Mouse (Mus musculus) neural tube, embryonic 14.5 days (tissue): ENCODE data around the gene Carns1. TPM values are rescaled to one million over a fixed set of nuclear protein-coding genes. Genes with fewer than 3 reads are reported as not detected.

ENCODE experiments used
- ATAC-seq: fragments of 200-750 bp; cut with Nextera tagmentation; 2 replicates; pipeline ENCODE4 v1.8.0; 2017; ENCODE audit warnings: low read depth, mild to moderate bottlenecking, moderate TSS enrichment, moderate library complexity
- H3K27ac ChIP-seq: fragments of 300-500 bp; sonication (generic); 2 replicates; pipeline ENCODE4 v1.5.1; 2014; ENCODE audit warnings: low read depth, mild to moderate bottlenecking, control low read depth, low read length, moderate library complexity, mixed read lengths
- H3K27me3 ChIP-seq: fragments of 300-500 bp; sonication (generic); 2 replicates; pipeline ENCODE4 v1.6.1; 2014; ENCODE audit warnings: low read length; ENCODE audit not compliant: control insufficient read depth, insufficient read depth
- H3K36me3 ChIP-seq: fragments of 300-500 bp; sonication (generic); 2 replicates; pipeline ENCODE4 v1.6.1; 2014; ENCODE audit warnings: low read length, mixed read lengths; ENCODE audit not compliant: control insufficient read depth, insufficient read depth
- H3K4me1 ChIP-seq: fragments of 300-500 bp; sonication (generic); 2 replicates; pipeline ENCODE4 v1.6.1; 2014; ENCODE audit warnings: low read length; ENCODE audit not compliant: control insufficient read depth, insufficient read depth
- H3K4me2 ChIP-seq: fragments of 300-500 bp; sonication (generic); 2 replicates; pipeline ENCODE4 v1.6.1; 2014; ENCODE audit warnings: mild to moderate bottlenecking, low read depth, low read length, control low read depth
- H3K4me3 ChIP-seq: fragments of 300-500 bp; sonication (generic); 2 replicates; pipeline ENCODE4 v1.5.1; 2014; ENCODE audit warnings: low read depth, low read length, control low read depth, mixed read lengths
- H3K9ac ChIP-seq: fragments of 300-500 bp; sonication (generic); replicated peaks from 2 replicates; pipeline ENCODE4 v1.6.1; 2014; ENCODE audit warnings: low read depth, mild to moderate bottlenecking, control low read depth, low read length, mixed read lengths
- H3K9me3 ChIP-seq: fragments of 300-500 bp; sonication (generic); 2 replicates; pipeline ENCODE4 v1.6.1; 2016; ENCODE audit warnings: low read length; ENCODE audit not compliant: control insufficient read depth
- WGBS: fragments of 180-500 bp; shearing (Covaris S2); extraction: QIAGEN DNeasy Blood & Tissue Kit; methylation state at CpG from one replicate; pipeline ENCODE4 v1.1.7; 2014; 5-methylcytosine and 5-hydroxymethylcytosine counted together
- microRNA-seq: library from miRNA; unstranded; fragments of <30 nt; microRNA quantifications from one replicate; pipeline ENCODE4, GENCODE M21; 2016
- polyA plus RNA-seq: library from polyadenylated mRNA; unstranded; fragments of >200 nt; fragmentation: Nextera tagmentation; extraction: Ambion mirVana; gene quantifications from 2 replicates; pipeline ENCODE4 v1.2.1, GENCODE M21; 2014

Carns1 gene
- polyA plus RNA-seq, 1 experiment from 2014 or later, result 3.0 TPM

DNA sequence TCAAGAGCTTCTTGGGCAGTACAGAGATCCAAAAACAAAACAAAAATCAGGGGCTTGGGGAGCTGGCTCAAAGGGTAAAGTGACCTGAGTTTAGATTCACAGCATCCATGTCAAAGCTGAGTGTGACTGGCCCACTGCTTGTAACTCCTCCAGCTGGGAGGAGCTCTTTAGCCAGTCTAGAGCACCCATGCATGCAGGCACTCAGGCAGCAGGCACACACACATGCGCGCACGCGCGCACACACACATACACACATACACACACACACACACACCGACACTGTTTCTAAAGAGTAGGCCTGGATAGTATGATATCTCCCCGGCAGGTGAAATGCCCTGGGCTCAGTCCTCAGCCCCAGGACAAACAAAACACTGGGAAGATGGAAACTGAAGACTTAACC is 58.3 kb downstream of the Carns1 start:
- Histone ChIP-seq H3K36me3 (peaks cover 36% of the 10 kb centered on the region), H3K27ac (no peak overlapping the region), H3K27me3 (no peaks in the 10 kb centered on the region), H3K9ac (no peak overlapping the region), H3K4me1 (peaks cover 6% of the 10 kb centered on the region; the same call in 1 of the 2 replicates), H3K4me2 (no peak overlapping the region), H3K4me3 (no peak overlapping the region), H3K9me3 (no peaks in the 10 kb centered on the region)
- ATAC-seq, result no peak
- 98% methylated on average over 7 of the region's 7 CpGs for WGBS

DNA sequence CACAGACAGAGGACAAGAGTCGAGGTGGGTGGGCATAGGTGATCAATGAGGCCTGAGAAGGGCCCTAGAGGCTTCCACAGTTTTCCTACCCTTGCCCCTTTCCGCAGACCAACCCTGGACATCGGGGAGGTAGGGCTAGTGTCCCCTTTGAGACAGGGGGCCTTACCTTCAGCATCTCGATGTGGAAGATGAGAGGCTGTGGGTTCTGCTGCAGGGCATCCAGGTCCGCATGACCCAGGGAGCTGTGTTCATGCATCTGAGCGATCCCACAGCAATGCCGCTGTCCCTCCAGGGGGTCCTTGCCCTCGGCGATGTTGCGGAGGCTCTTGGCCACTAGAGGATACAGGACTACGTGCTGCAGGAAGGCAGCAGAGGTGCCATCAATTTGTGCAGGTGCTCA is 59.5 kb downstream of the Carns1 start:
- peaks cover 6% of the 10 kb centered on the region; the same call in 1 of the 2 replicates for H3K4me1 ChIP-seq
- ATAC-seq, result no peak
- no peaks in the 10 kb centered on the region for H3K9me3 ChIP-seq
- no peak overlapping the region for H3K9ac ChIP-seq
- H3K27me3 ChIP-seq, result no peaks in the 10 kb centered on the region
- peaks cover 40% of the 10 kb centered on the region for H3K36me3 ChIP-seq
- no peak overlapping the region for H3K27ac ChIP-seq
- H3K4me2 ChIP-seq, result no peak overlapping the region
- H3K4me3 ChIP-seq, result no peak overlapping the region
- WGBS, result 83% methylated on average over 11 of the region's 11 CpGs

DNA sequence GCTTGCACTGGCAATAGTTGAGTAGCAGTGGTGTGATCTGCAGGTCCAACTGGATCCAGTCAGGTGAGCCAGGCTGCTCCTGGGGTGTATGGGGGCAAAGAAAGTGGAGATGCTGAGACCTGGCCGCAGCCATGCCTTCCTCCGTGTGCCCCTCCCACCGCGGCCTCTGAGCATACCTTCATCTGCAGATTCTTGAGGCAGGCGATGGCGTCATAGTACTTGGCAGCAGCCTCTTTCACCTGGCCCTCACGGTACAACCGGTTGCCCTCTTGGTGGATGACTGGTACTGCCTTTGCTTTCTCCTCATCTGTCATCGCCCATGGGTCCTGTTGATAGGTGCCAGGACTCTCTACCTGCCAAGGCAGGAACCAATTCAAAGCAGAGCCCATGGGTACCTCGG is 60.1 kb downstream of the Carns1 start:
- Histone ChIP-seq H3K27me3 (no peaks in the 10 kb centered on the region), H3K27ac (no peak overlapping the region), H3K4me1 (no peaks in the 10 kb centered on the region), H3K9ac (no peak overlapping the region), H3K9me3 (no peaks in the 10 kb centered on the region), H3K4me2 (no peak overlapping the region), H3K4me3 (no peak overlapping the region), H3K36me3 (peaks cover 40% of the 10 kb centered on the region)
- WGBS, result 96% methylated on average over 10 of the region's 10 CpGs
- no peak for ATAC-seq

DNA sequence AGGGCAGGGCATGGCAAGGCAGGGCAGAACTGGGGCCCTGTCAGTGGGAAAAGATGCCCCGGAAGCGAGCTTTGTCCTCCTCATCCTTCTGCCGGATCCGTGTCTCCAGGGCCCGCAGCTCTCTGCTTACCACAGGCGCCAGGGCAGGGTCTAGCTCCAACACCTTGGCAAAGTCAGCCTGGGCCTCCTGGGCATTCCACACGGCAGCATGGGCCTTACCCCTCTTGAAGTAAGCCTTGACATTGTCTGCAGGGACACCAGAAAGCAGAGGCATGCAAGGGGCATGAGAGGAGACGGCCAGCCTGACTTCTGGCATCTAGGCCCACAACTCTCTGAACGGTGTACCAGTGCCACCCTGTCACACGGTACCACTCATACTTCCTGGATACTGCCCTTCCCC is 60.7 kb downstream of the Carns1 start:
- no peak overlapping the region for H3K27ac ChIP-seq
- H3K9me3 ChIP-seq, result no peaks in the 10 kb centered on the region
- ATAC-seq, result no peak
- H3K36me3 ChIP-seq, result peaks cover 45% of the 10 kb centered on the region
- no peaks in the 10 kb centered on the region for H3K27me3 ChIP-seq
- no peaks in the 10 kb centered on the region for H3K4me1 ChIP-seq
- WGBS, result 93% methylated on average over 10 of the region's 10 CpGs
- H3K4me2 ChIP-seq, result no peak overlapping the region
- H3K9ac ChIP-seq, result no peak overlapping the region
- H3K4me3 ChIP-seq, result no peak overlapping the region

Small RNA genes within 50 kb of the gene (microRNA-seq; reads per million reads assigned to microRNA genes)
- gene Gm26115, result not detected

Other genes with a start within 250 kb of the Carns1 start
- 2.1 and 3.1 TPM in 2 replicates for gene Aldh3b1, start 245.7 kb downstream of the Carns1 start, polyA plus RNA-seq
- gene Unc93b1, start 240.3 kb downstream of the Carns1 start, polyA plus RNA-seq, result 4.6 and 8.9 TPM in 2 replicates
- gene Aldh3b3, start 216.8 kb downstream of the Carns1 start, polyA plus RNA-seq, result not detected in 2 replicates
- 0.15 and 0.40 TPM in 2 replicates for gene Aldh3b2, start 203.2 kb downstream of the Carns1 start, polyA plus RNA-seq
- gene Acy3, start 188.9 kb downstream of the Carns1 start, polyA plus RNA-seq, result 1.6 and 3.0 TPM in 2 replicates
- not detected in 2 replicates for gene Tbx10, start 182.7 kb downstream of the Carns1 start, polyA plus RNA-seq
- 29.4 and 33.7 TPM in 2 replicates for gene Nudt8, start 174.9 kb downstream of the Carns1 start, polyA plus RNA-seq
- gene Gm49405, start 174.9 kb downstream of the Carns1 start, polyA plus RNA-seq, result 3.8 and 4.9 TPM in 2 replicates
- gene Doc2g, start 172.2 kb downstream of the Carns1 start, polyA plus RNA-seq, result 6.2 and 6.5 TPM in 2 replicates
- gene Ndufv1, start 162.7 kb downstream of the Carns1 start, polyA plus RNA-seq, result 241 and 262 TPM in 2 replicates
- gene Gstp1, start 137.5 kb downstream of the Carns1 start, polyA plus RNA-seq, result 437 and 484 TPM in 2 replicates
- 2.4 TPM in 1 of 2 replicates, not detected in the other for gene Gstp2, start 129.5 kb downstream of the Carns1 start, polyA plus RNA-seq
- gene Gstp3, start 115.9 kb downstream of the Carns1 start, polyA plus RNA-seq, result not detected in 2 replicates
- not detected in 2 replicates for gene Cabp2, start 93.9 kb downstream of the Carns1 start, polyA plus RNA-seq
- 78.3 and 81.1 TPM in 2 replicates for gene Cdk2ap2, start 78.3 kb downstream of the Carns1 start, polyA plus RNA-seq
- 65.1 and 76.5 TPM in 2 replicates for gene Pitpnm1, start 75.5 kb downstream of the Carns1 start, polyA plus RNA-seq
- 98.8 and 110 TPM in 2 replicates for gene Aip, start 49.6 kb downstream of the Carns1 start, polyA plus RNA-seq
- not detected in 2 replicates for gene Gpr152, start 35.7 kb downstream of the Carns1 start, polyA plus RNA-seq
- 0.13 and 0.31 TPM in 2 replicates for gene Cabp4, start 31.4 kb downstream of the Carns1 start, polyA plus RNA-seq
- 86.9 and 105 TPM in 2 replicates for gene Coro1b, start 26.9 kb downstream of the Carns1 start, polyA plus RNA-seq
- gene Ptprcap, start 21.9 kb downstream of the Carns1 start, polyA plus RNA-seq, result 0.51 and 1.0 TPM in 2 replicates
- 40.9 and 45.1 TPM in 2 replicates for gene Rps6kb2, start 12.1 kb downstream of the Carns1 start, polyA plus RNA-seq
- 0.79 and 1.1 TPM in 2 replicates for gene Tbc1d10c, start 15.8 kb upstream of the Carns1 start, polyA plus RNA-seq
- gene Ppp1ca, start 16.6 kb upstream of the Carns1 start, polyA plus RNA-seq, result 574 and 606 TPM in 2 replicates
- gene Rad9a, start 26.2 kb upstream of the Carns1 start, polyA plus RNA-seq, result 23.0 and 23.7 TPM in 2 replicates
- 0.78 and 1.5 TPM in 2 replicates for gene Clcf1, start 38.8 kb upstream of the Carns1 start, polyA plus RNA-seq
- not detected in 2 replicates for gene AC109138.7, start 38.9 kb upstream of the Carns1 start, polyA plus RNA-seq
- 21.1 and 22.6 TPM in 2 replicates for gene Pold4, start 56.4 kb upstream of the Carns1 start, polyA plus RNA-seq
- gene Ssh3, start 93.7 kb upstream of the Carns1 start, polyA plus RNA-seq, result 12.2 and 14.0 TPM in 2 replicates
- gene Ankrd13d, start 107.7 kb upstream of the Carns1 start, polyA plus RNA-seq, result 50.7 and 62.9 TPM in 2 replicates
- gene Grk2, start 130.7 kb upstream of the Carns1 start, polyA plus RNA-seq, result 33.0 and 34.3 TPM in 2 replicates
- gene Kdm2a, start 222.8 kb upstream of the Carns1 start, polyA plus RNA-seq, result 39.1 and 46.3 TPM in 2 replicates